Mouse (Mus musculus) c-Kit-positive CD71-negative TER-119-negative erythroid progenitor cells, embryonic 14.5 days (primary cell): Measurements from ENCODE around the gene Acsm5.

Experiments
- DNase-seq: peaks from one replicate; pipeline ENCODE4 v3.0.0-alpha.2; 2013; ENCODE audit warnings: low read depth

The Acsm5 gene

DNA sequence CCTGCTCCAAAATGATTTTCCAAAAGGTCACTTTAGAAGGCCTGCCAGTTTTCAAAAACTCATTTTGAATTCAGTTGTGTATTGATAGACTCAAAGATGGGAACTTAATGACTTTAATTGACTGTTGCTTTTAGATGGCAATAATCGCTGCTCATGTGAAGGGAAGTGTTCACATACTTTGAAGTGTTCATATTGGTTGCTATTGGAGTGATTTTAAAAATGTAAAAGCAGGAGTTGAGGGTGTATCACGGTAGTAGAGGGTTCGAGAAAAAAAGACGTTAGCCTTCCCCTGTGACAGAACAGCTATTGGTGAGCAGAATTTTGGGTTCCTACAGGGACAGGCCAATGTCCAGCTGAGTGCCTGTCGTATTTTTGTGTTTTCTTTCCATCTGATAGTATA, at the start of gene Acsm5:
Gene Acsm5 (plus strand): TSS at position 301 of the 400 bp plus-strand sequence.
- no peak for DNase-seq

DNA sequence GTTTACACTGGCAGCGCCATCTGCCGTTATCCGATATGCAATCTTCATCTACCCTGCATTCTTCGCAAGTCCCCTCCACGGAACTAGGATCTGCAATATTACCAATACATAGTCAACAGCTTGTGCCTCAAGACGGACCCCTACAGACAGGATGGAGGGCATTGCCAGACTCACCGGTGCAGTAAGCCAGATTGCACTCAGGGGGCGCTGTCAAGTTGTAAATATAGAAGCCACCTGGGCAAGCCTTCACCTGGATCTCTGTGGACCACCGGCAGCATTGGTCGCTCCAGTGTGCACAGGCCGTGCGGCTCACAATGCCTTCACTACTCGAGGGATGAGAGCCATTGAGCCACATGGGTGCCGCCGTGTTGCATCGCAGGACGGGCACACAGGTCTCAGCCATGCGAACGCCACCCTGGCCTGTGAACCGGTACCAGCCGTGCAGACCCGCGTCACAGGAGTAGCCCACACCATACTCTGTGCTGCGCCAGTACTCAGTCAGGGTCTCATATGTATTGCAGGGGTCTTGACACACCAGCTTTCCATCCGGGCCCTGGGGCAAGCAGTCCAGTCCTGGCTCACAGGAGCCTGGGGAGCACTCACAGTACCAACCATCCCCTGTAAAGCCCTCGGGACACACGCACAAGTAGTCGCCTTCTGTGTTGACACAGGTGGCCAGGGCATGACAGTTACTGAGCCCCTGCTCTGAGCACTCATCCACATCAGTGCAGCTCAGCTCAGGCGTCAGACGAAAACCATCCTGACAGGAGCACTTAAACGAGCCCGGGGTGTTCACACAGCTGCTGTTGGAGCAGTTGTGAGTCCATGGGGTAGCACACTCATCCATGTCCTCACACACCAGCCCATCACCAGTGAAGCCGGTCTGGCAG, 42.5 kb upstream of the Acsm5 start:
- DNase-seq: no peak

DNA sequence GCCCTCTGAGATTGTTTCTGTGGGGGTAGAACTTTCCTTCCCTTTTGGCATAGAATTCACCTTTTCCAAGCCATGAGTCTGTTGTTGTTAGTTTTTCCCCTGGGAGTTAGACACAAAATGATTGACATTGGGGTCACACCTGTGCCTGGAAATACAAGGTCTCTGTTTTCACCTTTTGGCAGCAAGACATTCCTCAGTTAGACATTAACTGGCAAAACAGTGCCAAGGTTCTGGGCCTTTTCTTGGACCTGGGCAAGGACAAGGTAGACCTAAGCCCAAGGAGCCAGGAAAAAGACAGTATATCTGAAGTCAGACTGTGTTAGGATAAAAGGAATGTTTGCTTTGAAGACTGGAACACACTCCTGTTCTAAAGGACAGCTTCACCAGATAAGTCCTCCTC, 40.0 kb upstream of the Acsm5 start, which contains the start of gene Umod:
Gene Umod (minus strand): TSS at position 27 of the 400 bp plus-strand sequence.
- no peak for DNase-seq

DNA sequence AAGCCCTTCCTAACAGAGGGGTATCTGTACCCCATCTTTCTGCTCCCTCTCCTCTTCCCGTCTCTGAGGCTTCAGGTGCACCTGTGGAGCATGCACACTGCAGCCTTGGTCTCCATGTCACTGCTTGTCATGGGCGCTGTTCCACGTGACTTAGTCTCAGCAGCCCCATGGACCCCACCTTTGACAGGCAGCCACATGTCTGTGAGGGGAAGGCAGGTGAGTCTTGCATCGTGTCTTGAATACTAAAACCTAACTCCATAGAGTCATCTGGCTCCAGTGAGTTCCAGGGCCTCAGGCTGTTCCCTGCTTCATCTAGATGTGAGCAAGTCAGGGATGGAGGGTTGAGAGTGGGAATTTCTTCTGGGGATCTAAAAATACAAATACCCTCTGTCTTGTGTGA, 35.1 kb upstream of the Acsm5 start:
- DNase-seq: no peak

DNA sequence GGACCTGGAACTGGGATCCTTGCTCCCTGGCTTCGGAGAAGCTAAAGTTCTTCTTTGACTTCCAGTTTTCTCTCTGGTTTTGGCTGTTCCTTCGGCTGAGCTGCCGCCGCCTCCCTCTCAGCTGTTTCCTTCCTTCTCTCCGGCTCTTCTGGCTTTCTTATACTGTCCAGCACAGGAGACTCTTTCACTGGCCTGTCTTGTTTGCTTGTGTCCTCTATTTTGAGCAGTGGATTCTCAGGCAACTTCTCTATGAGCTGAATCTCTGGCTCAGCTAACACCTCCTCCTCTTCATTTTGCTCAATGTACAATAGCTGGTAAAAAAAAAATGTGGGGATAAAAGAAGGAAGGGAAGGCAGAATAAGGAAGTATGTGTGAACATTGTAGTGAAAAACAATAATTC, 32.6 kb upstream of the Acsm5 start:
- DNase-seq: no peak

DNA sequence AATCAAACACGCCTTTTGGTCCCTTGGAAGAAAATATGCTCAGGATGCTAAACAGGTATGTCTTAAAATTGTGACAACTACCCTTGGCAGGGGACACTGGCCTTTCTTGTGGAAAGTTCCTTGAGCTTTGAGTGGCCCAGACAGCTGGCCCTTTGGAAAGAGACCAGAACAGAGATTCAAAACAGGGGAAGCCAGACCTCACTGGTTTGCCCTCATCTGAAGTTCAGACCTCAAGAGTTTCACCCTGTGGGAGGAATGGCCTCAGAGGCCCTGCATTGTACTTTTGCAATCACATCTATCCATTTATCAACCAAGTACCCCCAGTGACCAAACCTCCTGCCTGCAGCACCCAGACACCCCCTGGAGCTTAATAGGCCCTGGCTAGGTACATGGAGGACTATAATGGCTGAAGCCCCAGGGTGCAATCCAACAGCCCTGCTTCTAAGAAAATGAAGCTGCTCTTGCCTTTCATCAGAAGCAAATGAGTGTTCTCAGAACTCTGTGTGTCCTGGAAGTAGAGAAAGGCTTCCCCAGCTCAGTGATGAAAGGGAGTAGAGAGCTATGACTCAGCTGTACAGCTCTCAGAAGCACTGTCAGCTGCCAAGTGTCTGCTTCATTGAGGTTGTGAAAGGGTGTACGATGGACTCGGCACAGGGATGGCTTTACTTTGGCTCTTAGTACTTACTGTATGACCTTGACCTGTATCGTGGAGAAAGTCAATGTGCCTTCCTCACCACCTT, 29.1 kb upstream of the Acsm5 start:
- no peak for DNase-seq

DNA sequence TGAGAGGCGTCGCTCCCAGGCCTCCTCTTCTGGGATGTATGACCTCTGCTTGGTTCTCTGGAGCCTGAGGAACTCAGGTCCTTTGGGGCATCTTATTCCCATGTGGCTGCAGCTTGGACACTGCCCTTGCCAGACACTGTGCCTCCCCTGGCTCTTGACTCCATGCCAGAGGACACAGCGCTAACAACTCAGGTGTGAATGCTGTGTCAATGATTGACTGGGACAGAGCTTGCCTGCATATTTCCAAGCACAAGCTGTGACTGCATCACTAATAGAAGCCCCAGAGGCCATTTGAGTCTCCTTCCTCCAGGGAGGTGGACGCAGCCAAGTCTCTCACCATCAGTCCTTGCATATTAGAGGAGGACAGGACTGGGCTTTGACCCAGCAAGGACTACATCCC, 8.1 kb upstream of the Acsm5 start:
- no peak for DNase-seq

DNA sequence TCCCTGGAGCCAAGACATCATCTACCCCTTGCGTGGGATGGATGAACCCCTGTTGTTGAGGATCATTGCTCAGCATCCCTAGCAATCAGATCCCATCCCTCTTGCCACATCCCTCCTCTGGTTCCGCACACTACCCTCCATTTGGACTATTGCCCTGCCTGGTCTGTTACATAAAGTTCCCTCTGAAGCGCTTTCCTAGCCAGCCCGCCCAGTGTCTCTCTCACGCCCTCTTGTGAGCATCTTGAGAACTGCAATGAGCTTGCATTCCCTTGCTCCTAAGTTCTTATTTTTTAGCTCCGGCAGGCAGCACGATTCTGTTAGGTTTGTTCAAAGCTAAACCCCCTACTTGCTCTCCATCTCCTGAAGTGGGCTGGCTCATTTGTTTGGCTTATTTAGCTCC, 6.2 kb upstream of the Acsm5 start:
- DNase-seq: peak; percentile 25

DNA sequence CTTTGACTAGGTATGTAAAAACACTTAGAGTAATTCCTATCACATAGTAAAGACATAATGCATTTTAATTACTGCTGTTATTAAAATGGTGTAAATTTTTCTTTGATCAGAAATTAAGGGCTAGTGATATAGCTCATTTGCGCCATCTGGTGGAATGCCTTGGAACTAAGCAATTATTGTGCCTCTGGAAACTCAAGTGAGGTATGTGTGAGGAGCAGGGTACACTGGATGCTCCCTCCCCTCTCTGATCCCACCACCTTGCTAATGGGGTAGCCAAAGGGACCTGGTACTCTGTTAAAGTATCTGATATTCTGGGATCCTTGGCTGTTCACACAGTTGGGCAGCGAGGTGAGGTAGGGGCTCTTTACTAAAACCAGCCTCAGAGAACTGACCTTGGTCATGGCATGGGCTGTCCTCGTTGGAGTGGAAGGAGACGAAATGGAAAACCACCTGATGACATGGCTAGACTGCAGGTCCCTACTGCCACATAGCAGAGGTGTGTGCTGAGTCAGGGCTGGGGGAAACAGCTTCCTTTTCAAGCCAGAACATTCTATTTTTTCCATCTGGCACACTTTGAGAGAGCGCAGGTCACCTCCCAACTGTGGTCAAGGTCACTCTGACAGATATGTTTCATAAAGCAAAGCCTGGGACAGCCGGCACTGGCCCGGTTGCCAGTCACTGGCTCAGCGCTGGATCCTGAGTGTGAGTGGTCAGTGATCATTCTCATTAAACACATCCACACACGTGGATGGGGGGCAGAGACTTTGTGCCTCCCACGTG, 3.6 kb upstream of the Acsm5 start:
- DNase-seq: peak; percentile 14

DNA sequence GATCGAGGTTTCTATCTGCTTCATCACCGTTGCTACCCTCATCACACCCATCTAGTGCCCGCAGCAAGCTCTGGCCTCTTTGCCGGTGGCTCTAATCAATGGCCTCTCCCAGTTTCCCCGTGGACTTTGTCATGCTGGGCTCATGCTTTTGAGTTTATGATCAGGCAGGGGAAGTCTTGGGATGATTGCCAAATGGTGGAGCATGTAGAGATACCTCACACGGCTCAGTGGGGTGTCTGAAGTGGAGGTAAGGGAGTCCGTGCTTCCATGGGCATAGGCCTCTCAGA, 3.0 kb upstream of the Acsm5 start:
- no peak for DNase-seq

DNA sequence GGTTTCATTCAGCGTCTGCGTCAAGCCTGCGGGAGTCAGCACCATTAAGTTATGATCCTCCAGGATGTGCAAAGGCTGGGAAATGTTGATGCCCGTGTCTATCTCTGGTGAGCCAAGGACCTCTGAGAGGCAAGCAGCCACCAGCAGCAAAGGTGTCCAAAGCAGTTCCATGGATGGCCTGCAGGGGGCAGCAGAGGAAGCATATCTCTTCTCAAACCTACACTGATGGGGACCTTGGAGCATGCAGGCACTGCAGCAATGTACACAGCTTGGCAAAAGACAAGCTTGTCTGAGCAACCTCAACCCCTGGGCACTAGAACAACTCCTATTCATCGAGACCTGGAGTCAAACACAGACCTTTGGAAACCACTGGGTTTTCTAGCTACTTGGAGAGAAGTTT, 391 bp downstream of the Acsm5 start:
- DNase-seq: peak; percentile 22

DNA sequence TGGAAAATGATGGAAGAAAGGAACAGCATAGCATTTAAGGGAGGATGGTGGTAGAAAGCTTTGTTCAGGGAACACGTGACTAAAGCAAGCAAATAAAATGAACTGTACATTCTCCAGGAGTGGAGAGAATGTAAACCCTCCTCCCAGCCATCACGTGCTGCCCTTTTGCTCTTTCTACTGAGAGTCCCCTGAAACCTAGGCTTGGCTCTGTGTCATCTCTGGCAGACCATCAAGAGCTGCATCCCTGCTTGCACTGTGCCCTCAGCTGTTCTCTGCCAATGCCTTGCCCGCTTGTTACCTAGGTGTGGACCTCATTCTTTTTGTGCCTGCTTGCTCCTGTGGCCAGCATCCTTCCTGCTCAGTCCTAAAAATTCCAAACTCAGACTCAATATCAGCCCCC, 2.6 kb downstream of the Acsm5 start:
- DNase-seq: no peak

DNA sequence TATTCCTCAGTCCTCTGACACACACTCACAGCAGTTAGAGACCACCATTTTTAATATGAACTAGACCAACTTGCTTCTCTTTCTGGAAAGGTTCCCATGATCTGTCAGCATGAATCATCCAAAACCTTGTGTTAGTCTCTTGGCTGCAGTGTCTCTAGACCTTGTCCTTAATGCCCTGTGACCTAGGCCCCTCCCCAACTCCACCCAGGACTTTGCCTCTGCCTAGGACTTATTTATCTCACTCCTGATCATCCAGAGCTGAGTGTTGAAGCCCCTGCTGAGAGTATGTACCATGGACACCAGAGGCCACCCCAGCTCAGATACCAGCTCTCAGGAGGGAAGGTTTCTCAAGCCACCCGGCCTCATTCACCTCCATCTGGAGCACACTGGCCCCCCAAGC, 3.1 kb downstream of the Acsm5 start:
- DNase-seq: no peak

DNA sequence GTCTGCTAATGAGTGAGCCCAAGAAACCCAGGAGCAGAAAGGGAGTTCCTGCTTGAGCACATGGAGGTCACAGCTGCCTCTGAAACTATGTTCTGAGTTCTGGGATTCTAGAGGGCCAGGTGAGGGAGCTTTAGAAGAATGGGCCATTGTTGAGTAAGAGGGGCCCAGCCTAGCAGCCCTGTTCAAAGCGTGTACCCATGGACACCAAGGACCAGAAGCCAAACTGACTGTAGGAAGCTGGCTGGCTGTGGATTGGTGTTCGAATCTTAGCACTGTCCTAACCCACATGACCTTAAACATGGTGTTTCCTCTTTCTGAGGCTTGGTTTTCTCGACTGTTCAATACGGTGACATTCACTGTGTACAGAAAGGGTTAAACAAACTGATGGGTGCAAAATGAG, 4.1 kb downstream of the Acsm5 start, which contains the start of gene Pdilt:
Gene Pdilt (minus strand): TSS at position 101 of the 400 bp plus-strand sequence.
- DNase-seq: no peak

DNA sequence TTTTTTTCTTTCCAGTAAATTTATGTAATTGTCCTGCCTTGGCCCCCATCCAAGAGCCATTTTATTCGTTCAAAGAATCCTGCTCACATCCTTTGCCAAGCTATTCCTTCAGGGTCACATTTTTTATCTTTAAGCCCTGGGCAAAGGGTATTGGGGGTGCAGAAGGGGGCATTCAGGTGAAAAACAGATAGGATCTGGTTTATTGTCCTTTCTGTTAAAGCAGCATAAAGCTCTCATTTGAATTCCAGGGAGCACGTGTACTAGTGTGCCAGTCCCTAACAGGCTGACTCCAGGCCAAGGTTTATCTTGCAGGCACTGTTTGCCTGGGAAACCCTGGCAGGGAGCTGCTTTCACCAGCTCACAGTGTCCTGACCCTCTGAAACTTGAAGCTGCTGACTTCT, 6.6 kb downstream of the Acsm5 start:
- DNase-seq: no peak

DNA sequence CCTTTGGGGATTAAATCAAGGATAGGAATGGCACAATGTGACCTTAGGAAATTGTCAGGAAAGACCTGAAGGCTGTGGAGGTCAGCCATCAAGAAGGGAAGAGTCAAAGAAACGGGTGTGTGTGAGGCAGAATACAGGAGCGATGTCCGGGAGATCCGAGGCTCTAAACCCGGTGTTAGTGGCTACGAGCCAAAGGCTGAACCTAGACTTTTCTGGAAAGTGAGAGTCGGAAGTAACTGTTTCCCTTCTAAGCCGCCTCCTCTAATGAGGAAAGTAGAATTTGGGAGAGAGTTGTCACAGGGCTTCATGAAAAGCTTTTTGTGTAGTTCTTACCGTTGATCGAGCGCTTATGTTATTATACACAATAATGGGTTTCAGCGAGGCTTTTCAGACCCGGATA, 7.2 kb downstream of the Acsm5 start:
- no peak for DNase-seq

DNA sequence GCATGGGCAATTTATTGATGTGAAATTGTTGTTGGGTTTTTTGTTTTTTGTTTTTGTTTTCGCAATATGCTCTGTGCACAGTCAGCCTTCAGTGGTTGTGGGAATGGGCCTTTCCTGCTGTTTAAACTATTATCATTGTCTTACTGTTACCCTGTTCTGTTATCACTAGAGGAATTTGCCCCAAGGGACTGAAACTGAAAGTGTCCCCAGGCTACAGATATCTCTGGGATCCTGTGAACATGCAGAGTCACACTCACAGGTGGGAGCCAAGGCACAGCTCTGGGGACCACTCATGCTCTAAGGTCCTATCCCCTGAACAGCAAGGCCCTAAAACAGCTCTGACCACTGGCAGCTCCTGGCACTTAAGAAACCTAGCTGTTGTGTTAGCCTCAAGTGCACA, 7.9 kb downstream of the Acsm5 start:
- no peak for DNase-seq

DNA sequence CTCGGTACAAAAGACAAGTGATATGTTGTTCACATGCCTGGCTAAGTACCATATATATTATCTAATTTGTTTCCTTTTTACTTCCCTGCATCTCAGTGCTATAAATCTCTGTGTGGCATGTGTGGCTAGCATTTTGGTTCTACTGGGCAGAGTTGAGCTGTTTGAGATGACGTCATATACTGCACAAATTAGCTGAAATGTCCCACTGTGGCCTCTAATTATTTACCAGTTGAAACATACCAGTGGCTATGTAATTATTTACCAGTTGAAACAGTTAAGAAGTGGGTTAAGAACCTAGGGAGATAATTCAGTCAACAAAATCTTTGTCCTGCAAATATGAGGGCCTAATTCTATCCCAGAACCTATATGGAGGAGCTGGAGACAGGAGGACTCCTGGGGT, 8.3 kb downstream of the Acsm5 start:
- DNase-seq: no peak

DNA sequence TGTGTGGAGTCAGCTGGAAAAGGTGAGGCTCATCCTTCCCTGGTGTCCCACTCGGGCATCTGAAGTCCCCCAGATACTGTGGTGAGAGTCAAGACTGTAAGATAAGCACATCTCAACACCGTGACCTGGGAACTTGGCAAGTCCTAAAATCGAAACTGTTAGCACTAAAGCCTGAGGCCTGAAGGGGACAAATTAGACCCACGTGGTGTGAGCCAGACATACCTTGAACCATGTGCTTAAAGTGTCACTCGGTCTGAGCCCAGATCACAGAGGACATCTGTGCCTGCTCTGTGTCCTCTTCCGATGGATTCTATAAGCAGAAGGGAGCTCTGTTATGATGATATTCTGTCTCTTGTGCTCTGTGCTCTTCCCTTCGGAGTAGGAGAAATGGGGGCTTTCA, 9.4 kb downstream of the Acsm5 start:
- DNase-seq: no peak

DNA sequence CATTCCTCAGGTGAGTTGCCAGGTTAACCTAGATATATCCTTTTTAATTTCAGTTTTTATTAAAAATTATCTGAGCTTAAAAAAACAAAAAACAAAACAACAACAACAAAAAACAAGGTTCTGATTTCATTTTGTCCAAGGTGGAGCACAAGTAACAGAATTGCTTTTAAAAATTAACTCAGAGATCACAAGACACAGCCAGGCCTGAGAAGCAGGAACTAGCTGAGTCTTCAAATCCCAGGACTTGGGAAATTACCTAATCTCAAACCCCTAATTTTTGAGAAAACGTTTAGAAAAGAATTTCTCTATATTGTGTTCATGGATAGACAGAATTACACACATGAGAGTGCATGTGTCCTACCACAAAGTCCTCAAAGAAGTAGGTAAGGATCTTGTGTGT, 13.7 kb downstream of the Acsm5 start:
- no peak for DNase-seq

DNA sequence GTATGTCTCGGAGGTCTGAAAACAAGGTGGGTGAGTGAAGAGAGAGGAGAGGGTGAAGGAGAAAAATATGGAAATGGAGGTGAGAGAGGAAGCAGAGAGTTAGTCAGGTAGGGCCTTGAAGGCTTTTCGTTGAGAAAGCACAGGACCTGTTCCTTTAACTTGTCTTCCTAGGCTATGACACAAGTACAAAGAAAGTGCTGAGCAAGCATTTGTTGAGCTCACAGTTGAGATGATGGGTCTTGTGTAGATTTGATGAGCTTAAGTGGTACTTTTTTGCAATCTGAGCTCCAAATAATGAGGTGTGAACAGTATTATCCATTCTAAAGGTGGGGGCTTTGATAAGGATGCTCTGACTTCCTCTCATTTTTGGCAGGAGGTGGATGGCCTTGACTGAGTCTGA, 15.1 kb downstream of the Acsm5 start:
- DNase-seq: no peak

DNA sequence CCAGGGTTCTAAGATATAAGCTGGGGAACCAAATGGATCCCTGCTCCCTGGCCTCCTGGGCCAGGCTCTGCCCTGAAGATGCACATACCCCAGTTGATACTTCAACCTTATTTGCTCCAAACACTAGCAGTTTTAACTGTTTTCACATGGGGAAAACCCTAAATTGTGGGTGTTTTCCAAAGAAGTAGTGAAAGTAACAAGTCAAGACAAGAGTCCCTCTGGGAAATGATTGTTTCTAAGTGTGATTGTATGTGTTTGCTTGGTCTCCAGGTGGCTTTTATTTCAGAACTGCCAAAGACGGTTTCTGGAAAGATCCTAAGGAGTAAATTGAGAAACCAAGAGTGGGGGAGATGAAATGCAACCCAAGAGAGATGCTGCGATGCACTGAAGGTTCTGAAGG, 23.2 kb downstream of the Acsm5 start:
- DNase-seq: no peak

DNA sequence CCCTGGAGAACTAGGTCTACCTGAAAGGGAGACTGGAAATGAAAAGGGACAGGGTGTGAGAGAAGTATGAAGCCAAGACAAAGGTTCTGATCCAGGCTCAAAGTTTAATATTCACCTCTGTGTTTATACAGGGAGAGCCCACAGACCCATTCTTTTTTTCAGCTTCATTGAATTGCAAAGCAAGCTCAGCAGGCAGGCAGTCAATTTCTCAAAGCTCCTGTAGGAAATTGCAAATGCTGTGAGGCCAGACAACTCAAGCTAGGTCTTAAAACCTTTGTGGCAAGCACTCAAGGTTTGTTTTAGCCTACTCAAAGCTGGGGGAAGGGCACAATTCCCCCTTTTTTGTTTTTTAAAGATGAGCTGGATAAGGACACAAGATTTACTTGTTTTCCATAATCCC, 26.3 kb downstream of the Acsm5 start:
- DNase-seq: no peak
